Mouse (Mus musculus) small intestine, adult 2 months (tissue): ENCODE data around the gene Gm20388.

Experiments
- CTCF ChIP-seq: fragments of 200-500 bp; IDR thresholded peaks from 2 replicates; pipeline ENCODE4 v1.5.1; 2012; ENCODE audit warnings: low read depth, mild to moderate bottlenecking, control low read depth, inconsistent platforms, low read length, moderate library complexity, mixed read lengths; ENCODE audit not compliant: insufficient replicate concordance, insufficient read length; ENCODE audit errors: extremely low read depth
- POLR2A ChIP-seq: fragments of 200-500 bp; IDR thresholded peaks from 2 replicates; pipeline ENCODE4 v1.6.1; 2012; ENCODE audit warnings: low read depth, mild to moderate bottlenecking, control low read depth, inconsistent platforms, low read length, moderate library complexity

GRCm38 (mm10) chr8:122335638-122336250, 2425.1 kb downstream of the Gm20388 start:
- TF ChIP-seq POLR2A (no peak), CTCF (no peak)
